Mouse (Mus musculus) frontal cortex, postnatal 14 days (tissue): Measurements from ENCODE around the gene Sema3g.

Experiments used
- DNase-seq, 2 experiments: peaks; one replicate each; pipeline ENCODE4 v3.0.0; 2022; ENCODE audit warnings: low spot score in 2 of 2

Sema3g gene

DNA sequence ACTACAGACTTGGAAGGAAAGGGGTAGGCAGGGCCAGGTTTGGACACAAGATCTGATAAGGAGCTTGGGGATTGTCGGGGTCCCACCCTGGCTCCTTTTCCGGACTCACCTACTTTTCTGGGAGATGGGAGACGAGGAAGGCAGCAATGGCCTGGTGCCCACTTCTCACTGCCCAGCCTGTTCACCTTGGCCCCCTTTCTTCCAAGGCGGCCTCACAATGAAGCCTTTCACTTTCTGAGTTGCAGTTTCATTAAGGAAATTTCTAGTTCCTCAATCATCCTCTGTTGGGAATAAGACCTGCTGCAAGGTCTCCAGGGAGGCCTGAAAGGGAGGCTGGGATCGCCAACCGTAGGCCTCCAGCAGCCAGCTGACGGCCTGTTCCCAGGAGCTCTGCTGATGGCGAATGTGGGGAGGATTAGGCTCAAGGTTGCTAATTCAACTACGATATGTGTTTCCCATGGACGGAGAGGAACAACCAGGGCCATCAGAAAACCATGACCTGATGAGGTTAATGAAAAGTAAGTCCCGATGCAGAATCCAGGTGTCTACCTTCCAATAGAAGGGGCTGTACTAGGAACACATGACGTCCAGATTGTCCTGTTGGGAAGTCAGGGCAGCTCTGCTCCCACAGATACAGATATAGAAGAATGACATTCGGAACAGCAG lies 14.9 kb downstream of the Sema3g start:
- no peak for DNase-seq

DNA sequence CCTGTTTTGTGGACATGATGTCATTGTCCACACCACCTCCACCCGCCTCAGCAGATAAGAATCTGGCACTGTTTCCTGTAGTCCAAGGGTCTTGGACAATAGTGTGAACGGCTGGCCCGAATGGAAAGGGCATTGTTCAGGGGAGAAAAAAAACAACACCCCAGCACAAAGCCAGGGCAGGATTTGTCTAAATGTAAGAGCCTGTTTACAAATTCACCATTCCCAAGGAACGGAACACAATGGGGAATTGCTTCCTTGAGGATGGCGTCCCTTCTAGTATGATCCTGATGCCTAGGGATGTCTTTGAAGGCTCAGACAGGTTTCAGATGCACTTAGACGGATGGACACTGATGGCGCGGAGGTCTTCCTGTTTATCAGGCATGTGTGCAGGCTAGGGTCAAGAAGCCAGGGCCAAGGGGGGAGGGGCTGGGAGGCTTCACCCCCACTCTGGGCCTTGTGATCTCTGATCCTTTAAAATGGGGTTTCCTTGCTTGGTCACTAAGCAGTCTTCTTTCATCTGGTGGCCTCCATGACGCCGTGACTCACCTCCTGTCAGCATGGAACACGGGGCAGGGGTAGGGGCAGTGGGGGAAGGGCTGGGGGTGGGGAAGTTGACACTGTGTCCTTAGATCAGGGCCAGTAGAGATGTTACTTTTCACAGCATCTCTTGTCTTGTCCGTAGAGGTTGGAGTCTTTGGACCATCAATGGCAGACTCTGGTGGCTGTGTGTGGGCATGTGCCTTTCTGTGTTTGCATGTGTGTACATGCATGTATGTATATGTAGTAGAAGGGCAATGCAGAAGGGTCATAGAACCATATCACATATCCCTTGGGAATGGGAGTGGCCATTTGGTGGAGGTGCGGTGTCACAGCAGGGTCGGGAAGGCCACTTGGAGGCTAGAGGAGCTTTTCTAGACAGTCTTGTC lies 15.7 kb downstream of the Sema3g start:
- no peak for DNase-seq

DNA sequence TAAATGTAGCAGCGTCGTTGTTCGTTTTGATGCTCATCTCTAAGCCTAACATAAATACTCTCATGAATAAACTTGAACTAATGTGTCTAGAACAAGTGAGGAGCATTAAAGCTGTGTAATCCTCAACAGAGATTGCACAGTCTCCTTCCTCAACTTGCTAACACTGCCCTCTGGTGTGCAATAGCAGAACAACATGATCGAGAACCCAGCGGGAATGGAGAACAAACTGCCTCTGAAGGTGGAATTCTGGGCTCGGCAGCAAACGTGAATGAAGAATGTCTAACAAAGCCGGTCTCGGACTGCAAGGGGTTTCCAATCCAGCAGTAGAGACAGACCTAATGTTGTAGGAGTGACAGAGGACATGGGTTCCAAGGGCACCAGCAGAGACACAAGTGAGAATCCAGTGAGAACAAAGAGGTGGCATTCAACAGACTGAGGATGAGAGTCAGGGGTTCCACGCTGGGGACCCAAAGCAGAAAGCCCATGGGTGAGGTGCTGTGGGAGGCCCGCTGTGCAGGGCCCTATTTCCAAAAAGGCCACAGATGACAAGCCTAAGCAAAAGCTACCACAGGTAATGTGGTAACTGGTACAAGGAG lies 16.4 kb downstream of the Sema3g start:
- peak; percentile 53 to 86 for DNase-seq

DNA sequence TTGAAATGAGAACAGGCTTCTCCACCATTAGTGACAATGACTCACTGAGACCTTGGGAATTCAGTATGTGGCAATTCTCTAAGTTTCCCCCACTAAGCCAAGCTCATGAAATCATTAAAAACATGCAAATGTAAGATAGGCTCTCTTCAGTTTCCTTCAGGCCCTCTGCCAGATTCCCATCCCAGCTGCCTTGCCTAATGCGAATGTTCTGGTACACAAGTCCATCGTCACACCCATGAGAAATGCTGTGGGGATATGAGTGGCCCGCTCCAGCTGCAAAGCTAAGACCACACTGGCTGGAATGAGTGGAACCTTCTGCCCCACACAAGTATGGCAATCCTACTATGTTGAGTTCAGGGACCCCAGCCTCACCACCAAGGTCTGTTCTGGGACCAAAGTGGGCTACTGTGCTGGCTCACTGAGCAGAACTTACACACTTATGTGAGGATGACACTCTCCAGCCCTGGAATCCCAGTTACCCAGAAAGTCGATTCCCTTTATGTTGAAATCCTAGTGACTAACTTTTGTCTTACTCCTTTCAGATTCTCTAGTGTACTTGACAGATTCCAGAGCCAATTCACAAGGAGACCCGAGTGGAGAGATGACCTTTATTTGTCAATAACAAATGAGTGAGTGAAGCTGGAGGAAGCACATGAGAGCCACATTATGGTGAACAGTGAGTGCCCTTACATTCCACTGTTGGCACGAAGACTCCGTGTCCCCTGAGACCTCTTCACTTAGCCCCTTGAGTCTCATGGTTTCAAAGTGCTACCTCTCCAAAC lies 19.6 kb downstream of the Sema3g start:
- DNase-seq = no peak

DNA sequence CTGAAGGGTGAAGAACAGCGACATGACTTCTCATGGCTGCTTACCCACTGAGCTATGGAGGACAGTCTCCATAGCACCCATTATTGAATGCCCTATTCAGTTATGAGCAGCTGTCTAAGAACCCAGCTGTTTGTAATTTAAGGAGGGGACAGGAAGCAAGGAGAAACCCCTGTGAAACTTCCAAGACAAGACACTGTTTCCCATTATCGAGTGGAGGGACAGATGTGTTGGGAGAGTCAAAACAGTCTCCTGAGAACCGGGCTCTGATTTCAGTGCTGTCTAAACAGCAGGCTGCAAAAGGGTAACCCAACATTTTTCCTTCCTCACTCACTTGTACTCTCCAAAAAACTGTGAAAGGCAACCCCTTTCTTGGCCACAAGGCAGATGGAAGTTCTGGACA lies 22.9 kb downstream of the Sema3g start:
- no peak for DNase-seq

DNA sequence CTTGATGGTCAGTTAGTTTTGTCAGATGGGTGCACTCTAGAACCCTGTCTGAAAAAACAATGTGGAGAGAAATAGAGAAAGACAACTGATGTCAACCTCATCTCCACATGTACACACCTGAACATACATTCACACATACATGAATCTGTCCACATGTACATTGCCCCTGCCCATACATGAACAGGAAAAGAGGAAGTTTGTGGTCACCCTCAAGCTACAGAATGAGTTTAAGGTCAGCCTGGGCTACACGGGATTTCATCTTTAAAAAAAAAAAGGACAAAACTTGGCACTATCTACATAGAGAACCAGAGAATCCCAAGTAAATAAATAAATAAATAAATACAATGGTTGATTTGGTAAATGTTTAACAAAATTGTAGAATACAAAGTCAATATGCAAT lies 27.1 kb downstream of the Sema3g start:
- DNase-seq = no peak

DNA sequence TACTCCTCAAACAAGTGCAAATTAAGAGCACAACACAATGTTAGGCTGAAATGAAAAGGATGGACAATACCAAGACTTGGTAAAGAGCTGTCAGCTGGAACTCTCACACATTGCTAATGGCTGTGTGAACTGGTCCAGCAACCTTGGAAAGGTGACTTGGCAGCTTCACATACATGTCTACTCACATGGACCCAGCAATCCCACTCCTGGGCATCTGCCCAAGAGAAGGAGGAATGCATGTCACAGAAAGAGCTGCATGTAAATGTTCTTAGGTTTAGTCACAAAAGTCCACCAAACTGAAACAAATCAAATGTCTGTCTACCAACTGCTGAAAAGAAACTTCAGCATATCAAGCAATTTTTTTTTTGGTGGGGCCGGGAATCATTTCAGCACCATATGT lies 28.3 kb downstream of the Sema3g start:
- no peak for DNase-seq

DNA sequence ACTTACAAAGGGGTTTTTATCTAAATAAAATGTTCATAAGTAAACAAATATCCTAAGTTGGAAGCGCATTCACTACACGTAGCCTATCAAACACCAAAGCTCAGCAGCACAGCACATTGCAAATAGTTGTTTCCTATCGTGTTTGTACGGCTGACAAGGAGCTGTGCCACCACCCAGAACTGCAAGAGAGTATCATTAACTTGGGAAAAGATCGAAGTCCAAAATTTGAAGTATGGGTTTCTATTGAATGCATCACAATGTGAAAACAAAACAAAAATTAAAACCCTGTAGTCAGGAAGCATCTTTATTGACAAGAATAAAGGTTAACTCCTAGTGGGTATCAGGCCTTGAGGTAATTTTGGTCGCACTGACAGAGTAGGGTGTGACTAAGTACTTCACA lies 30.7 kb downstream of the Sema3g start:
- DNase-seq = no peak

DNA sequence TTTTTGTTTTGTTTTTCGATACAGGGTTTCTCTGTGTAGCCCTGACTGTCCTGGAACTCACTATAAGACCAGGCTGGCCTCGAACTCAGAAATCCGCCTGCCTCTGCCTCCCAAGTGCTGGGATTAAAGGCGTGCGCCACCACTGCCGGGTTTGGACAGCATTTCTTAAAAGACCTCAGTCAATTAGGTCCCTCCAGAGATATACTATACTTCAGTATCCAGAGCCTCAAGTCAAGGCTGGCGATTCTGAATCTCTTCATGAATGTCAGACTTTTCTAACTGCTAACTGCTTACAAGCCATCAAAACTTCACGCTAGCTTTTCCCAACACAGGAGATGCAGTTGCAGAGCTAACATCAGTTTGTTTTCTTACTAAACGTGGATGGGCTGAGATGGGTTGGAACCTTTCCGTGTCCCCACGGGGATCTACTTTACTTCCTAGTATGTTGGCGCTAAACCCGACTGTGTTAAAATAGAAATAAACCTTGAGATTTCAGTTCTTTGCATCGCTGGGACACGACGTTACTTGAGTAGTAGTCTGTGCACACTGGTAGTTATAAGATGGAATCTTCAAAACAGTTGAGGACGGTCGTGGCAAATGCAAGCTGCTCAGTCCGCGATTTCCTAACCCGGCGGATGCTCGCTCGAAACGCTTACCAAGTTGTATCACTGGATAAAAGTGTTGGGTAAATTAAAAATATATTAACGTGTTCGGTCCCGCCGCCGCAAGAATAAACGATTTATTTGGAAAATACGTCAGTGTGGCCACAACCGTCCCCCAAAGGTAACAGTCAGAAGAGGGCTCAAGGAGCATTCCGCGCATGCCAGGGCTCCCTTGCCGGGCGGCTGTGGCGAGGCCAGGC lies 32.8 kb downstream of the Sema3g start:
- no peak for DNase-seq

DNA sequence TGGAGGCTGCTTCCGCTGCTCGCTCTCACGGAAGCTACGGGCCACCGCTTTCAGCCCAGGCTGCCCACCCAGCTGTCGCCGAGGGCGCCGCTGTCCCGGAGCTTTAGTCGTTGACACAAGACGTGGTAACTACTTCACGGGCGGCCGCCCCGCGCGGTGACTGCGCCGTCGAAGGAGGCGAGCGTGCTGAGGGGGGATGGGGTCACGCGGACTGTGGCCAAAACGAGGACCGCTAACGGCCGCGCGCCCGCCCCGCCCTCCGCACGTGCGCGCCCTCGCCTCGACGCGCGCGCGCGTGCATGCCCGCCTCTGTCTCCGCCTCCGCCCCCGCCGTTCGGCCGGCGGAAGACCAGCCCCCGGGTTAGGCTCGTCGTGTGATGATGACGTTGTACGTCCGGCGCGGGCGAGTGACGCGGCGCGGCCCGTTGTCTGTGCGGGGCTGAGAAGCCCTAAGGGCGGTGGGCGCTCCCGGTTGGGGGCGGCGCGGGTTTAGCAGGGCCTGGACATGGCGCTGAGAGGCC lies 33.5 kb downstream of the Sema3g start, which contains the start of the genes Phf7 and Bap1:
Gene Phf7 (minus strand): TSS at position 234 of the 521 bp plus-strand sequence.
Gene Bap1 (plus strand): TSS at position 367 of the 521 bp plus-strand sequence.
- peak; percentile 89 to 93 for DNase-seq

DNA sequence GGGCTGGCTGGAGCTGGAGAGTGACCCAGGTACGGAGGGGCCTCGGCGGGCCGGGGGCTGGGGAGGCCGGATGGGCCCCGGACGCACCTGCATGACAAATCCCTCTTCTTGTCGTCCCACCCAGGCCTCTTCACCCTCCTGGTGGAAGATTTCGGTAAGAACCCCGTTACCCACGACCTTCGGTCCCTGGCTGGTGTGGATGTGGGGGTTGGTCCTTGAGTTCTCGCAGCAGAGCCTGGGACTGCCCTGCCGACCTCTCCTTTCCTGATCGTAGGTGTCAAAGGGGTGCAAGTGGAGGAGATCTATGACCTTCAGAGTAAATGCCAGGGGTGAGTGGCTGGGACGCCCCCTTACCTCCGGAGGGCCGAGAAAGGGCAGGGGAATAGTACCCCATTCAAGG lies 34.0 kb downstream of the Sema3g start:
- DNase-seq = no peak

DNA sequence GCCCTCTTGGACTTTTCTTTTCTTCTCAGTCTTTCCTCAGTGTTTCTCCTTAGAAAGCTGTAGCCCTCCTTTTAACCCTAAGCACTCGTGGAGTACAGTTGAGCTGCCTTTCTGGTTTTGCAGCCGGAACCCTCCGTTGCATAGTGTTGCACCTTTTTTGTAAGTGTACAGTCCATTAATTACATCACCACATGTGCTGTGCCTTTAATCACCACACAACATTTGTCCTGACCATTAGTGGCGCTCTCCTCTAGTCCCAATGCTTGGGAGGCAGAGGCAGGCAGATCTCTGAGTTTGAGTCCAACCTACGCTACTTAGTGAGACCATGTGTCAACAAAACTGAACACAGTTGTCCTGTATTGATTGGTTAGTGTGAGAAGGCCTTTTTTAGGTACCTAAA lies 34.4 kb downstream of the Sema3g start:
- DNase-seq = no peak

DNA sequence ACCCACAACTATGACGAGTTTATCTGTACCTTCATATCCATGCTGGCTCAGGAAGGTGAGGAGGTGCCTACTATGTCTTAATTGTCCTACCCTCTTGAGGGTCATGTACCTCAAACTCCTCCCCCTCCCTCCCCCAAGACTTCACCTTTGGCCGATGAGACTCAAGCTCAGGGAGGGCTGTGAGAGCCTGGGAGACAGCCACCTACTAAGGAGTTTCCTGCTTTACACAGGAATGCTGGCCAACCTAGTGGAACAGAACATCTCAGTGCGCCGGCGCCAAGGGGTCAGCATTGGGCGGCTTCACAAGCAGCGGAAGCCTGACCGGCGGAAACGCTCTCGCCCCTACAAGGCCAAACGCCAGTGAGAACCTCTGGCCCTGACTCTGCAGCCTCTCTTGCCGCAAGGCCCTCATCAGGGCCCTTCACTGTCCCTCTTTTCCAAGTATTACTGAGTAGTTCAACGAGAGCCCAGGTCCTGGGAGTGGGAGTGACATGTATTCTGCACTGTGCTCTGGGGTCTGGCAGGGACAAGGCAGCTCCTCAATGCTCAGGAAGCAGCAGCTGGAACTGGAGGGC lies 40.9 kb downstream of the Sema3g start:
- no peak for DNase-seq

DNA sequence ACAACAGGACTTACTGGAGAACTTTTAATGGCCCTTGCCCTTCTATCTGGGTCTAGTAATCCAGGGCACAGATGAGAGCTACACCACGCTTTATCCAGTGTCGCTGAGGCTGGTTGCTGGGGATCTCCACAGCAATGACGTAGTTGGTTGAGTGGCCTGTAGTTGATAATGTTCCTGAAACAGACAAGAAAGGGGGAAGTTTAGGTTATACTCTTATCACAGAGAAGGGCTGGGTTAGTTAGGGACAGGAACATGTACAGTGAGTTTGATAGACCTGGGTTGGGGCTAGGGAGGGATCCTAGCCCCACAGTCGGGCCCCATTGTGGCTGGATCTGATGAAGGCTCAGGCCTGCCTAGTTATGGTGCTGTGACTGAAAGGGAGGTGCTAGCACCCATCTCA lies 42.7 kb downstream of the Sema3g start:
- no peak for DNase-seq

DNA sequence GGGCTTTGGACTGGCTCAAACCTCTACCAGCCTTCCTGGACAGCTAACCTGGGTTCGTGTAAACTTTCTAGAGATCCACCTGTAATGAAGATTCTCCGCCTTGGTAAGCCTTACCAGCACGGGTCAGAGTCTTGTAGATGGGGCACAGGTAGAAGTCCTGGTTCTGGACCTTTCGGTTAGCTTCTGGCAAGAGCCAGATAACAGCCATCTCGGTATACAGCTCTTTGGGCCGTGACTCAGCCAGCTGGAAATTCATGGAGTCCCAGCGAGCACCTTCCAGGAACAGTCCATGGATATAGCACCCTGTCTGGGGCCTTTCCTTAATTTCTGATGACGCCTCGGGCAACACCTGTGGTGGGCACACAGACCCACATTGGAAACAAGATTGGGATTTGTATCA lies 43.3 kb downstream of the Sema3g start:
- no peak for DNase-seq

DNA sequence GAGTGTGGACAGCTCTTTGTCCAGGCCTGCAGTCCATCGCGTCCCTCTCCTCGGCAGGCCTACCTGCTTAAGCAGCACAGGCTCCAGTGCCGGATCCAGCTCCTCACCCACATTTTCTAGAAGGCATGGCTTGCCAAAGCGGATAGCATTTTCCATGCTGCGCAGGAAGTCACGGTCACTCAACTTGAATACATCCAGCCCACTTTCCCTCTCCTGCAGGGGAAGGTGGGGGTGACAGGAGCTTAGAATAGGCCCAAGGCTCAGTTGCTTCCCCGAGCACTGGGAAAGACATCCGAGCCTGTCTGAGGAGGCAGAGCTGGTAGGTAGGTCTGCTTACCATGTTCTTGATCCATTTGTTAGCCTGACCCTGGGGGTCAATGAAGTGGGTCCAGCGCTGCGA lies 50.0 kb downstream of the Sema3g start:
- DNase-seq = no peak

DNA sequence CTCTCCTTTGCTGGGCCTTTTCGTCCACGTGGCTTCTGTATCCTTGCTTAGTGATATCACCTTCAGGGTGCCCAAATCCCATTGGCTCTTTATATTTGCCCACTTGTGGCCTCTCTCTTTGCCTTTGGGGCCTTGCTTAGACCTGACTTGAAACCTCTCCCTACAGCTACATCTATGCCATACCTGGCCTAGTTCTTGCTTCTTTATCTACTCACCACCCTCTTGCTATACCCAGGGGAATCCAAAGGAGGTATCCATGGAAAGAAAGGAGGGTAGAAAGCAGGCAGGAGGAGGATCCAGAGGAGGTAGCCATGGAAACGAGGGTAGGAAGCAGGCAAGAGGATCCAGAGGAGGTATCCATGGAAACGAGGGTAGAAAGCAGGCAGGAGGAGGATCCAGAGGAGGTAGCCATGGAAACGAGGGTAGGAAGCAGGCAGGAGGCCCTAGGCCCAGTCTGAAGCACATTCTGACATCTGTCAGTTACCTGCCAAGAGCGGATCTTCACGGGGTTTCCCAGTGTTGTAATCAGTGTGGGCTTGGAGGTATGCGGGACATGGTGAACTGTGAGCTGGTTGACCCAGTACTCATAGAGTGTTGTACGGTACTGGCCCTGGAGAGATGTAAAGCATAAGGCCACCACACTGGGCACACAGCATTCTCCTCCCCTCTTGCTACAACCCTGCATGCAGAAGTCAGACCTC lies 50.8 kb downstream of the Sema3g start:
- DNase-seq = peak; percentile 44 to 61

DNA sequence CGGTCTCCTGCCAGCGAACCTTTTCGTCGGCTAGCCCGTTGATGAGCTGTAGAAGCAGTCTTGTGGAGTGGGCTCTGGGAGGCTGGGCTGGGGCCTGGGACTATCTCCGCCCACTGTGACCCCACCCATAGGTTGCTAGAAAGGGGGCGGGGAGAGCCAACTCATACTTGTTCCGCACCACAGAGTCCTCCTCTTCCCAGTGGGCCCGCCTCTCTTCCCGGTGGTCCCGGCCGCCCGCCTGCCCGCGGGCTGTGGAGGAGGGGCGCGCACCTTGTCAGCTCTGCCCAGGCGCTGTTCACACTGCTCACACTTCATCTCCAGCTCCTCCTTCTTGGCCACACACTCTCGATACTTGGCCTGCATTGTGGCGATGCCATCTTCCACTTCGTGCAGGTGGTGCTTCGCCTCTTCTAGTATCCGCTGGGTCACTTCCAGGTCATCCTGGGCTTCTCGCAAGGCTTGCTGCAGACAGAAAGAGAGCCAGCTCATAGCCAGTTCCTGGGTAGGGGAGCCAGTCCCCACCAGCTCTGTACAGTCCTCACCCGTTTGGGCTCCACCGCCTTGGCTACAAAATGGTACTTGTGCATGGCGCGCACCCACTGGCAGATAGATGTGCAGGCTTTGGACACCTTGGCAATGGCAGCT lies 51.9 kb downstream of the Sema3g start:
- DNase-seq = peak; percentile 31 to 50

DNA sequence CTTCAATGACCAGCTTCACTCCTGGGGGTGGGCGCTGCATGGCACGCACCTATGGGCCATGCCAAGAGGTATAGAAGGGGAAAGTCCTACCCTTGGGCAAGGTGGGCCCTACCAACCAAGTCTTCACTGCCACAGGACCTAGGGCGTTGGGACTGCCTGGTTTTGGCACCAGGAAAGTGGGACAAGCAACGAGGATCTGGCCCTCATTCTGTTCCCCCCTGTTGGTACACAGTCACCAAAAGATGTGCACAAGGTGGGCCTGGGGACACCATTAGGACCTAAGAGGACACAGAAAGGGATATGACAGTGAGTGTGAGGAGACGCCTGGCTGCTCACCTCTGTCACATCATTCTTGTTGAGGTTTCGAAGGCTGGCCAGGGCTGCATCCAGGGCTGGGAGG lies 53.5 kb downstream of the Sema3g start:
- DNase-seq = no peak
